Mouse (Mus musculus) cerebral cortex, adult 2 months (tissue): ENCODE measurements around the gene Gm20388.

Source experiments
- WGBS: fragments of 180-500 bp; shearing (Covaris S2); methylation state at CpG from one replicate; pipeline ENCODE4 v1.1.7; 2018; 5-methylcytosine and 5-hydroxymethylcytosine counted together

The Gm20388 gene

DNA sequence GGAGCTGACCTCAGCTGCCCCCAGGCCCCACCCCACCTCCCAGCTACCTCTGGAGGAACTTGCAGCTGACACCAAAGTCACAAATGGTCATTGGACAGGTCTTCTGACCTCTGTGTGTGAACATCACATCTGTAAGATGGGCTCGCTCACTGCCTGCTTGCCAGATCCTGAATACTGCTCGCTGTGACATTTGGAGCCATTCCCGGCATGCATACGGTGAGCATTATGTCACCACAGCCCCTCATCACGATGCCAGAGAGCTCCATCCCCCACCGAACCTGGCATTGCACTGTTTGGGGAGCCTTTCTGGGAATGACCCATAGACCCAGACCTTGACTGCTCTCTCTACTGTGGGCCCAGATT lies 503.0 kb downstream of the Gm20388 start:
- WGBS: 53% methylated on average over 6 of the region's 6 CpGs

- WGBS: 78% methylated on average over 4 of the region's 4 CpGs
Observed at GRCm38 (mm10) chr8:120414216-120414615, 503.6 kb downstream of the Gm20388 start.

- WGBS: 61% methylated on average over 11 of the region's 11 CpGs
Observed at GRCm38 (mm10) chr8:120415474-120415873, 504.8 kb downstream of the Gm20388 start.

DNA sequence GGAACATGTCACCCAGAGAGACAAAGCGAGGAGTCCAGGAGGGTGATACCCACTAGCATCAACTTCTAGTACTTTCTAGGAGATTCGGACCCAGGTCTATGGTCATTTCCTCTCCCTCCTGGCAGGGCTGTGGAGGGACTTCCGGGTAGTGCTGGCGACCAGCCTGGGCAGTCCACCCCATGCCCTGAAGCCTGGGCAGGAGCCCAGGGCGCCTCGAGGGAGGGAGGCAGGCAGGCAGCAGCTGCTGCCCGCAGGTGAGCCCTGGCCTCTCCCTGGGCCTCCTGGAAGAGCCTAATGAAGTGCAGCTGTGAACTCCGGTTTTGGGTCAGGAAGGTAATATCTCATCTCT lies 505.5 kb downstream of the Gm20388 start:
- WGBS: 53% methylated on average over 8 of the region's 8 CpGs

DNA sequence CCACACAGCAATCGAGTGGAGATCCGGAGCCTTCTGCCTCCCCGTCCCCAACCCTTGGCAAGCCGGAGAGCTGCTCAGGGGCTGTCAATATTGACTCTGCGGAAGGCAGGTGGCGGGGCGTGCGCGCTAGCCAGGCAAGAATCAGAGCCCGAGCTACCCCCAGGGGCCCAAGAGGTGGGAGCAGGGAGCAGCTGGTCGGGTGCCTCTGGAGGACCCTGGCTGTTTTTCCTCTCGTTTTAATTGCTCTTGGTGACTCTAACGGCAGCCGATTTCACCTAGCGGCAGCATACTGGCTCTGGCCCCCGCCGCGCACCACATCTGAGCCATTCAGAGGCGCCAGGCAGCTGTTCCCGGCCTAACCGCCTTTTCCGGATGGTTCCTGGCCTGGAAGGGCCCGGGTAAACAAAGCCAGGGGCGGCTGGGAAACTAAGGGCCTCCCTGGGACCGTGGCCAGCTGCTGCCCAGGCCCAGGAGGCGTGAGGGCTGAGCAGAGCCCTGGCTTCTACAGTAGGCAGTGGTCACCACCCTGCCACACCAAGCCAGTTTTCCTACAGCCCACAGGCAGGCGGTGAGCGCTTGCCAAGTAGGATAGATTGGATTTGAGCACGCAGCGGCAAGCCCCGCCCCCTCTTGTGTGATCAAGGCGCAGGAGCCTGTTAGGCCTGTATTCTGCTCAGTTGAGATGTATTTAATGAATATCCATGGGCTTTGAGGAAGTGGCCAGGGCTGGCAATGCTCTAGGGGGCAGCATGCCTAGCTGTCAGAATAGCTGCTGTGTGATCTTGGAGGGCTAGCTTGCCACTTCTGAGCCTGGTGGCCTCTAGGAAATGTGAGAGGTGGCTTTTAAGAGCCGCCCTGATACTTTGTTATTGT lies 506.1 kb downstream of the Gm20388 start:
- 45% methylated on average over 33 of the region's 33 CpGs for WGBS

DNA sequence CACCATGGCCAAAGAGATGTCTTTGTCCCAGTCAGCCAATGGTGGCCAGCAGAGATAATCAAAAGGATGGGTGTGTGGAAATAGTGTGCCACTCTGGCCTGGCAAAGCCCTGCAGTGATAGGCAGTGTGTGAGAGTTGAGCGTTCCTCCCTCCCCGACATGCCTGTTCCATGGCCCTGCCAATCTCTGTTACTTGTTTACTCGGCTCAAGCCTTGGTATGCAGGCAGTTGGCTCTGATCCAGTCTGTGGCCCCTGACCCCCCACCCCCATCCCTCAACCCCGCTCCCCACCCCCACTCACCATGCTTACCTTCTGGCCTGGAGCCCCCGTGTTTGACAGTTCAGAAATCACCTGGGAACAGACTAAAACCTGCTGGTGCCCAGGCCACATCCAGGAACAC lies 507.5 kb downstream of the Gm20388 start:
- WGBS: 82% methylated on average over 5 of the region's 5 CpGs

DNA sequence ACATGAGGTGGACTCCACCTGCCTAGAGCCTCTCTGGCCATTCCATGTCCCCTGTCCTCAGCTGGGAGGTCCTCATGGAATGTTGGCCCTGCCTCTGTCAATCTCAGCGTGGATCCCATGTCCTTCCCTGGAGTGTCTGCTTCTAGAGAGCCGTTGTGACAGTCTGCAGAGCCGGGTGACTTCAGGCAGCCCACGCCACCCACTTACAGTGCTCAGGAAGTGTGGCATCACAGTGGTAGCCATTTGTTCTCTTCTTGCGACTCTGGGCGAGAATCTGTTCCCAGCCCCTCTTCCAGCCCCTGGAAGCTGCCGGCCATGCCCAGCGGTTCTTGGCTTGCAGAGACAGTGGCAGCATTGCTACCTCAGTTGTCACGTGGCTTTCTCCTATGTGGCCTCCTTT lies 509.0 kb downstream of the Gm20388 start:
- WGBS: 69% methylated on average over 9 of the region's 9 CpGs

- 85% methylated on average over 5 of the region's 5 CpGs for whole genome bisulfite sequencing
Observed at GRCm38 (mm10) chr8:120420226-120420625, 509.6 kb downstream of the Gm20388 start.

GRCm38 (mm10) chr8:120421638-120422037 lies 511.0 kb downstream of the Gm20388 start:
- 53% methylated on average over 9 of the region's 9 CpGs for WGBS

DNA sequence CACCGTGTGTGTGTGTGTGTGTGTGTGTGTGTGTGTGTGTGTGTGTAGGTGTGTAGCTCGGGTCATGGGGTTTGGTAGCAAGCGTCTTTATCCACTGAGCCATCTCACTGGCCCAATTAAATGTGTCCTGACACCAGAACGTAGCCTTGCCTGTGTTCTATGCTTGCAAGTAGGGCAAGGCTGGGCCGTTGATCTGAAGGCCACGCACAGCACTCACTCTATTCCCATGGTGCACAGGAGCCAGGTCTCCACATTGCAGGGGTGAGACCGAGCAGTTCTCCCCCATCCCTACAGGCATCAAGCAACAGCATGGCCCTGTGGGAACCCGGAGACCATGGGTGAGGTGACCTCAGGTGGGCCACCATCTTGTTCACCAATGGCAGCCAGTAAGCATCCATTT lies 511.6 kb downstream of the Gm20388 start:
- WGBS: 96% methylated on average over 8 of the region's 8 CpGs

- 77% methylated on average over 7 of the region's 7 CpGs for WGBS
Observed at GRCm38 (mm10) chr8:120423576-120423975, 512.9 kb downstream of the Gm20388 start.

DNA sequence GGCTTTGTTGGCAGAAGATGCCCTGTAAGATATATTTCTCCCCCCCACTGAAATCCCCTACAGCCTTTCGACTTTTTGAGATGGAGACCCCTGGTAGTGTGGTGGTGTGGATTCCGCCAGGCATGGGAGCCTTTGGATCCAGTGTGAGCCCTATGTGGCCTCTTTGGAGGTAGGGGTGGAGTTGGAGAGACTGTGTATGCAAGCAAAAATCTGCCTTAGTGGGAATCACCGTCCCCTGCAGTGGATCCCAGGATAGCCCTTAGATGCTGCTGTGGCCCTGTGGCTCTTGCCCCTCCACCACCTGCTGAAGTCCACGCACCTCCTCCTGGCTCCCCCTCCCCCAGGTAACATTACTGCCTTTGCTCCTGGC lies 514.2 kb downstream of the Gm20388 start:
- 68% methylated on average over 4 of the region's 4 CpGs for WGBS

GRCm38 (mm10) chr8:120425199-120425941 lies 514.7 kb downstream of the Gm20388 start:
- WGBS: 29% methylated on average over 8 of the region's 8 CpGs

DNA sequence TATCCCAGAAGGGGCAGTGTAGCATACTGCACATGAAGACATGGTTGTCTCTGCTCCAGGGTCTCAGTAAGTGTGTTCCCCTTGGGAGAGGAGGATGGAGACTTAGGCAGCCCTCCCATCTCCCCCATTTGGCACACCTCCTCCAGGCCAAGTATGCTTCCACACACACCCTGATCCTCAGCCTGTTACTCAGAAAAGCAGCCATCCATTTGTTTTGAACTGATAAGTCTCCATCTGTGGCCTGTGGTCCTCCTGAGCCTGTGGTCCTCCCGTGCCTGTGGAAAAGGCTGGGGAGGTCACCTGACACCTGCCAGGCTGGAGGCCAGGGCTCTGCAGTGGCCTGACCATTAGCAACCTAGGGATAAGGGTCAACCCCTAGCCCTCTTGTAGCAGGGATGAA lies 515.5 kb downstream of the Gm20388 start:
- 52% methylated on average over 1 of the region's 1 CpGs for WGBS

GRCm38 (mm10) chr8:120426622-120427385 lies 516.2 kb downstream of the Gm20388 start:
- WGBS: 23% methylated on average over 20 of the region's 20 CpGs

GRCm38 (mm10) chr8:120428492-120428891 lies 517.9 kb downstream of the Gm20388 start:
- WGBS: 92% methylated on average over 5 of the region's 5 CpGs

DNA sequence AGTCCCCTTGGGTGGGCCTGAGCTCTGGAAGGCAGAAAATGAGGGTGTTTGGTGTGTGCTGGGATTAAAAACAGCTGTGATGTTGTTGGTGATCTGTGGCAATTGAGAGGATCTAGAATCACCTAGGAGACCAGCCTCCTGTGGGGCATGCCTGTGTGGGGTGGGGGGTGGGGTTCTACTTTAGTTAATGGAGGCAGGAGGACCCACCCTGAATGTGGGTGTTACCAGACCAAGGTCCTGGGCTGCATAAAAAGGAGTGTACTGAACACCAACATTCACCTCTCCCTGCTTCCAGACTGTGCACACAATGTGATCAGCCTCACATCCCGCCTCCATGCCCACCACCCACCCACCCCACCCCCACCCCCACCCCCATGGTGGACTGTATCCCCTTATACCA lies 518.5 kb downstream of the Gm20388 start:
- 100% methylated on average over 1 of the region's 1 CpGs for WGBS

DNA sequence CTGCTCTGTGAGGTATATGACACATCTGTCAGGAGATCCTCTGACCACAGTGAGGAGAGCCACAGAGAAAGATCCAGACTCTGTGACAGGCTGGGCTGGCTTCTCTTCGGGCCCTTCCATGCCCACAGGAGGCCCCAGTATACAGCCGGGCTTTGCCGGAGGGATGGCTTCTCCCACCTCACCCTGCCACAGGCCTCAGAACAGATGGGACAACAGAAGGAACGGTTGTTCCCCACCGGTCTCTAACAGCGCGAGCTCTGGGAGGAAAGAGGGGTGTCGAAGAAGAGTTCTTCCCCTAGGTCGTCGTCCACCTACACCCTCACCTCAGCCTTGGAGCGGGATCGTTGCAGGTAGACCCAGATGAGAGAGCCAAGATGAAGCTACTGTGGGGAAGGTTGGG lies 520.4 kb downstream of the Gm20388 start:
- WGBS: 79% methylated on average over 12 of the region's 12 CpGs

DNA sequence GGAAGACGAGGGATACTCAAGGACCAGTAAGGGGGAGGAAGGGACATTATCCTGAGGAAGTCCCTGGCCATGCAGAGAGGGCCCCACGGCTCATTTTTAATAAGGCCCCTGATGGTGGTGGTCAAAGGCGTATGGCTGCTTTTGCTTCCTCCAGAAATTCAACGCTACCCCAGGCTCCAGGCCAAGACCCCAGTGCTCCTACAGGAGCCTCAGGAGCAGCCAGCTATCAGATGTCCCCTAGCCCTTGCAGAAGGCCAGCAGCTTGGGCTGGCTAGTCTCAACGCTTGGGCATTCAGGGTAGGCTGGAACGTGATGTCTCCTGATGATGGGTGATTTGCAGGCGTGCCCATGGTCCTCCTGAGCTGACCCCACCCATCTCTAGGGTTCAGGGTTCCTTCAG lies 521.8 kb downstream of the Gm20388 start:
- WGBS: 92% methylated on average over 7 of the region's 7 CpGs

- WGBS: 42% methylated on average over 7 of the region's 7 CpGs
Observed at GRCm38 (mm10) chr8:120433143-120433542, 522.5 kb downstream of the Gm20388 start.

GRCm38 (mm10) chr8:120433734-120434133 lies 523.1 kb downstream of the Gm20388 start:
- 100% methylated on average over 1 of the region's 1 CpGs for WGBS

- 95% methylated on average over 15 of the region's 15 CpGs for WGBS
Observed at GRCm38 (mm10) chr8:120435781-120436180, 525.1 kb downstream of the Gm20388 start.
